Mouse (Mus musculus) c-Kit-positive CD71-positive TER-119-negative erythroid progenitor cells, embryonic 14.5 days (primary cell): Measurements from ENCODE around the gene Gm10563.

Experiments used
- DNase-seq: peaks from one replicate; pipeline ENCODE4 v3.0.0-alpha.2; 2013; ENCODE audit warnings: low read depth

Gene Gm10563

DNA sequence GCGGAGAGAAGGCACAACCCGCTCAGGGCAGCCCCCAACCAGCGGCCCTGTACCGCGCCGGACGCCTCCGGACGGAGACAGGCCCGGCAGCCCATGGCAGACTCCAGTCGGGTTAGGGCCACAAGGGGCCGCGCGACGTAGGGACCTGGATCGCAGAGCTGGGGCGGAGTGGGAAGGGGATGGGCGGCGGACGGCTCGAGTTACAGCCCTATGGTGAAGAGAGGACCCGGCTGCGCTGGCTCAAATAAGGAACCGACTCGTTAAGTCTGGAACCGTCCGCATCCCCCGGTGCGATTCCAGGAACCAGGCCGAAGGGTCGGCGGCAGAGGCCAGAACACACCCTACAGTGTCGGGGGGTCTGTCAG, 7.9 kb upstream of the Gm10563 start, which contains the start of gene Mmp23:
Gene Mmp23 (minus strand): TSS at position 299 of the 365 bp plus-strand sequence.
- DNase-seq: no peak

DNA sequence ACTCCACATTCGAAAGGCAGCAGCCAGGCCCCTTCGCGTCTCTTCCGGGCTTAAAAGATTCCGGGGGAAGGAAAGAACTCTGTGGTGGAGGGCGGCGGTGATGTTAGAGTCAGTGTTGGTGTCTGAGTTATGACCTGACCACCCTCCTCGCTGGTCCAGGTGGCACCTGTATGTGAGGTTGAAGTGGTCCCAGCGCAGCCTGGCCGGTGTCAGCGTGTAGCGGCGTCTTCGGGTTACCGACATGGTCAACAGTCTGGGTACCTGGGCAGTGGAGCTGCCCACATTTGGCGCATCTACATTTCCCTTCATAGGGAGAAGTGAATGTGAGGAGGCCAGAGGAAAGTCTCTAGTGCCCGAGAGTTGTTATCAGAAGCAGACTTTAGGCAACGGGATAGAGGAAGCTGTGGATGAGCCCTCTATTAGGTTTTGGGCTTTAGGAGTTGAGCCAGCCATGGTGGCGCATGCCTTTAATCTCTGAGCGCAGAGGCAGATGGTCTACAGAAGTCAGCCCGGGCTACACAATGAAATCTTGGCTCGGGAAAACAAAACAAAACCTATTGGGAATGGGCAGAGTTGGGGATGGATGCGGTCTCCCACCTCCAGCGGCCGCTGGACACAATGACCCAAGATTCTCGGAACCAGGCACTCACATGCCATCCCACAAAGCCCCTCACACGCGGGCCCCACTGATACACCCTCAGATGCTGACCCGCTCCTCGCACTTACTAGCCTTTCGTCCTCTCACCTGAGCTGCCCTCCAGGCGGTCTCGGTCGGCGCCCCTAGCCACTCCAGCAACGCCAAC, 7.3 kb upstream of the Gm10563 start:
- DNase-seq: no peak

DNA sequence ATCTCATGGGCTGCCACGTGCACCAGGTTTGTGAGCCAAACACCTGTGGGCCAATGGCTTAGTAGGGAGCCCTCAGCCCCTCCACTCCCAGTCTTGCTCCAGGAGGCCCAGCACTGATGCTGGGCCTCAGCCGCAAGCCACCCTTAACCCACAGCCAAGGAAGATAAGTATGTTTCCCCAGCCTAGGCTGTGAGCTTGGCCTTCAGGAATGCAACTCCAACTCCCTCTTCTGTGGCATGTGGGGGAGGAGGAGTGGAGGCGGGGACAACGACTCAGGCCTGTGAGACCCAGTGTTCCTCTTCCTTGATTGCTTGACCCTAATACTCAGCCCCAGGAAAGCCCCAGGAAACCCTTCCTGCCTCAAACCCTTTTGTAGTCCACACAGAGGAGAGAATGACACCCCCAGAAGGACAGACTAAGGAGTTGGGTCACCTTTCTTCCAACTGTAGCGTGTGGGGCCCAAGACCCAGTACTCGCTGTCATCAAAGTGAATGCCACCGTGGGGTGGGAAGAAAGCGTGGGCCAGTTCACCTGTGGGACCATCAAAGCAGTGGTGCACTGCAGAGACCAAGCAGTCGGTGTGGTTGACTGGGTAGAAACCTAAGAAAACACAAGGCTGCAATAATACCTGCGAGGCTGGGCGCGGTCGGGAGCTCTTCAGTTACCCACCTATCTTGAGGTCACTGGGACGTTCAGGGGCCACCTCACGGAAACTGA, 6.5 kb upstream of the Gm10563 start:
- no peak for DNase-seq

DNA sequence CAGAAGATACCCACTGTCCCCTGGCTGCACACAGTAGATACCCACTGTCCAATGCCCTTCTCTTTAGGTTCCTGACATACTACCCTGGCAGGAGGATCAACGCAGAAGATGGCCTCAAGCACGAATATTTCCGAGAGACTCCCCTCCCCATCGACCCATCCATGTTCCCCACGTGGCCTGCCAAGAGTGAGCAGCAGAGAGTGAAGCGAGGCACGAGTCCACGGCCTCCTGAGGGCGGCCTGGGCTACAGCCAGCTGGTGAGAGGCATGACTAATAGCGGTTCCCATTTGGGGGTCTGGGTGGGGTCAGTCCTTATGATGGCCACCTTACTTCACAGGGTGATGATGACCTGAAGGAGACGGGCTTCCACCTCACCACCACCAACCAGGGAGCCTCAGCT, 4.1 kb upstream of the Gm10563 start:
- no peak for DNase-seq

DNA sequence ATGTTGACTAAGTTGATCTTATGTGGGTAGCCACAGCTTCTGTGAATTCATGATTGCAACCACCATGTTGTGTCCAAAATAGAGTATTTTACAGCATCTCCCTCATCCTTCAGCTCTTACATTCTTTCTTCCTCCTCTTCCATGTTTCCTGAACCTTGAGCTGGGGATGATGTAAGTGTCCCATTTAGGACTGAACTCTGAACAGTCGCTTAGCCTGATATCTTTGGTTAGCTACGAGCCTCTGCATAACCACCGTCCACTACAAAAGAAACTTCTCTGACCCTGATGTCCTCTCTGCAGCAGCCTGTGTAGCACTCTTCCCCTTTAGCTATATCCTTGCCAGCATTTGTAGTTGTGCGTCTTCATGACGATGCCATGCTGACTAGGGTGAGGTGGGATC, 513 bp upstream of the Gm10563 start:
- DNase-seq: no peak

DNA sequence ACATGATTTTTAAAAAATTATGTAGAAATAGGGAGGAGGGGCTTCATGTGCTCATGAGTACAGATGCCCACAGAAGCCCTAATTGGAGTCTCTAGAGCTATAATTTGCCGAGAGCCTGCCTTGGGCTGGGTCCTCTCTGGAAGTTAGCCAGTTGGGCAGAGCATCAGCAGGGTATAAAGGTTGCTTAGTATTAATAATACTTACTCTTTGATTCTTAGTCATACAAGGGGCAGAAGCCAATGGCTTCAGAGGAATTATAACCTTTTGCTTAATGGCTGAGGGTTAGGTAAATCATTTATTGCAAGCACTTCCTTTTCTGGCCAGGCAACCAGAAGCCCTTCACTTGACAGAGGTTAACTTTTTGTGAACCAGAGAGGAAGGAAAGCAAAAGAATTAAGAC, 1.7 kb downstream of the Gm10563 start:
- DNase-seq: no peak

DNA sequence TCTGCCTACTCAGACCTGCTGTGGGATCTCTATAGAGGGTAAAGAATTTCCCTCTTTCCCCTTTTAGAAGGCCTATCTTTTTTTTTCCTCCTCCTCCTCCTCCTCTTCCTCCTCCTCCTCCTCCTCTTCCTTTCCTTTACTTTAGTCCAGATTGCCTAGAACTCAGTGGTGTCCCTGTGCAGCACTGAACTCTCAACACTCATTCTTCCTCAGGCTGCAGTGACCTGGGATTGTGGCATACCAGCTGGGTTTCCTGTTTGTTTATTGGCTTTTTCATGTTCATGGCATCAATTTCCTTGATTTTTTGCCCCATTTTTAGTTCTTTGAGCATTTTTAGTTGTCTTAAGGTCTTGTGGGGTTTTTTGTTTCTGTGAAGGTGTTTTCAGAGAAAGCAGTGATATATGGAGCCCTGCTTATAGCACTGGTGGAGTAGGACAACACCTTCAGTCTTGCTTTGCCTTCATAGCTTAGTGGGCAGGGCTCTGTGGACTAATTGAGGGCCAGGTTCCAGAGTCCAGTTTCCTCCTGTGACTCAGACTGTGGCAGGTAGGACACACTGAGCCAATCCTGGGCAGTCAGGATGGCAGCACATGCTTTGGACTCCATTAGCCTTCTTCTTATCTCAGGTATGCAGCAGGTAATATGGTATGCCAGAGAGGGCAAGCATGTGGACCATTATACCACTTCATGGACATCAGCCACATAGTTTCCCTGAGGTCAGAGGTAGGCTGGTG, 9.3 kb downstream of the Gm10563 start:
- DNase-seq: no peak

DNA sequence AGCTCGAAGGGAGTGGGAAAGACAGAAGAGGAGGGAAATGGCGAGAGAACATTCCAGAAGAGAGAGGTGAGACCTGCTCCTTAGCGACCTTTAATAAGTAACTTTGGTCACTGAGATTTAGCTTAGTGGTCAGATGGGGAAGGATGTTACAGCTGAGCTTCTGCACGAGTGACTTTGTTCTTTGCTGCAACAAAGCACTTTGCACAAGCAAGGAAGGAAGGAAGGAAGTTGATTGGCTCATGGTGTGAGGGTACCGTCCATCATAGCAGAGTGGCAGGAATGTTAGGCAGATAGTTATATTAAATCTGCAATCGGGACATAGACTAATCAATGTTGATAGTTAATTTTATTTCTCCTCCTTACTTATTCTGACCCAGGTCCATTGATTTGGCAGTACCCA, 14.9 kb downstream of the Gm10563 start:
- no peak for DNase-seq

DNA sequence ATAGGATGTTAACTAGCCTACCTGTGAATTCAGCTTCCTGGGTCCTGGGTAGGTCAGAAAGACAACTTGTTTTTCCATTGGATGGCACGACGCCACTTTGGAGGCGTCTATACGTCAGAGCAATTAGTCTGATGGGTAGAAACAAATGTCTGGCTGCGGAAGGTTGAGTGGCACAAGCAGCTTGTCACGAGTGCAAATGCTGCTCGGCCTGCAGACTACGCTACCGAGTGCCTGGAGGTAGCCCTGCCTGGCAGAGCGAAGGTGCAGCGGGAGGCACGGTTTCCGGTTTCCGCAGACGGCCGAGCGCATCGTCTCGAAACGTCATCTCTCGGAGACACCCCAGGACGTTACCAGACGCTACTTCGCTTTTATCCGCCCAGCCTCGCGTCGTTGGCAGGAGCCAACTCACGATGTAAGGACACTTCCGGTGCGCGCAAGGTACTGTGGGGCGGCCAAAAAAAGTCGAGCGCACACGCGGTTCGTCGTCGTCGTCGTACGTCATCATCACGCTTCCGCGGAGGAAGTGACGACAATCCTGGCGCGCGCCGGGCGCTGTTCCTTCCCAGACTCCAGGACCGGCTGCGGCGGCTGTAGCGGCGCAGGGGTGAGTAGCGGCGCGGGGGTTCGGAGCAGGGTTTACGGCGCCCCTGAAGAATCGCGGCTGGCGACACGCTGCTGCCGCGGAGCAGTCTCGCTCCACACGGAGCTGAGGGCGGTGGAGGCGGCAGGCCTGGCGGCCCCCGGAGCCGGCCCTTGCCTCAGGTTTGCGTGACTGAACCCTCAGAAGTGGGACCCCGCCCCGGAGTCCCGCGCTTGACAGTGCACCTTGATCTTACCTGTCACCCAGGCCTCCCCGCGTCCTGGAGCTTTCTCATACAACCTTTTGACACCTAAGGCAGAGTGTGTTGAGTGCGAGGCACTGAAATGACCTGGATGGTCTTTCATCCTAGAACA, 20.6 kb downstream of the Gm10563 start, which contains the start of gene Cdk11b:
Gene Cdk11b (plus strand): TSS at position 517 of the 954 bp plus-strand sequence.
- DNase-seq: peak; percentile 96

DNA sequence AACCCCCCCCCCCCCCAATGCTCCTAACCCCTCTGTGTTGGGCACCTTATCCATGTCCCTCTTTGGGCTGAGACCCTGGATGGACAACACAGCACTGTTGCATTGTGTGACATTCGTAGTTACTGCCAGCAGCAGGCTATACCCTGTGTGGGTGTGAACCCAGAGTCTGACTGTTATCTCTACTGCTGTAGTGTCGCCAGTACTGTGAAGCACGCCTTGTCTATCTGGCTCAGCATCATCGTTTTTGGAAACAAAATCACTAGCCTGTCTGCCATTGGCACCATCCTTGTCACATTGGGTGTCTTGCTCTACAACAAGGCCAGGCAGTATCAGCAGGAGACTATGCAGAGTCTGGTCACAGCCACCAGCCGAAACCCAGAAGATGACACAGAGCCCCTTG, 26.9 kb downstream of the Gm10563 start:
- no peak for DNase-seq

DNA sequence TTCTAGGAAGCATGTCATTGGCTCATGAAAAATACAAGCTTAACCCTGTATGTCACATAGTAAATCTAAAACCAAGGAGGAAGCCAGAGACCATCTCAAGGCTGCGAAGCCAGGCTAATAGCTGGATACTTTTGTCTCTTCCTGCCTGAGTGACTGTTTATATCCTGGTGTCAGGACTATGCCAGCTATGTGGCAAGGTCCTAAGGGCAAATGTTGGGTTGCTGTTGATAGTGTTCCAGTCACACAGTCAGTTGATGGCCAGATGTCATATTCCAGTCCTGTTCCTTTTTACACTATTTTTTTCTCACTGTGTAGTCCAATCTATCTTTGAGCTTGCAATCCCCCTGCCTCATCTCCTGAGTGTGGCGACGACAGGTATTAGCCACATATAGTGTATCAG, 31.9 kb downstream of the Gm10563 start:
- no peak for DNase-seq

DNA sequence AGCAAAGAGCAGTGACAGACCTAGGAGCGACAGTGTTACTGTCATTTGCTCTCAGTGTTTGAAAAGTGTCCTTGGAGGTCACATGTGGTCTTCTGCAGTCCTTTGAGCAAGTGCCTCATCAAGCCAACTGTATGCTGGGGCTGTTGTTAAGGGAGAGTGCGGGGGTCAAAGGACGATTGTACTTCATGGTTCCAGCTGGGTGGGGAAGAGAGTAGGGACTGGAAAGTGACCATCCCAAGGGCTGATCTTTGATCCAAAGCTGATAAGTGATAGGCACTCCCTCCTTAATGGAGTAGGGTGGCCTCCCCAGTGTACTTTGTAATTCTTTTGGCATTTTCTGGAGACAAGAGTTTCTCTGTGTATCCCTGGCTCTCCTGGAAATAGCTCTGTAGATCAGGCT, 33.3 kb downstream of the Gm10563 start:
- DNase-seq: no peak

DNA sequence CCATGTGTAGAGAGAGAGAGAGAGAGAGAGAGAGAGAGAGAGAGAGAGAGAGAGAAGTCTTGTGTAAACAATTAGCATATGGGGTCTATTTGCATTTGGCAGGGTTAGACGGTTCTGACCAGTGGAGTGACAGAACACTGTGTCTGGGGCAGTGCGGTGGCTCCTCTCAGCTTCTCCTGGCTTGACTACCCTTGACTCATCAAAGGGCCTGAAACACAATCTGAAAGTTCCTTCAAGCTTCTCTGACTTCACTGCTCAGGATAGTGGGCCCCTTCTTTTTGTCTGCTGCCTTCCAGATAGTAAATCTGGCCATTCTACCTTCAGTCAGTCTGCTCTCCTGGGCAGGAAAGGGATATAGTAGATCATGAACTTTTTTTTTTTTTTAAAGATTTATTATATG, 38.4 kb downstream of the Gm10563 start:
- no peak for DNase-seq

DNA sequence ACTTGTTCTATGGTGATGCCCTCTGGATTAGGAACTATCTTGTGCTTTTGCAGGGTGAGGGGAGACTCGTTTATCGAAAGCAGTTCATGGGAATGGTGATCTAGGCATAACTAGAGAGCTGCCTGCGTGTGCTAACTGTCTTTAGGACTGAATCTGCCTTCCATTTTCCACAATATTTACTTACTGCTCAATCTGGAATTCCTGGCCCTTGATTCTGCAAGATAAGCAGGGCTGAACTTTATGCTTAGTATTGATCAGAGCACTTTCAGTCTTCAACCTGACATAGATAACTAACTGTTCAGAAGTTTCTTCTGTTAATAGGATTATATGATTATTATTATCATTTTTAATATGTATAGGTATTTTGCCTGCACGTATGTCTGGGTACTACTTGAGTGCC, 40.1 kb downstream of the Gm10563 start:
- no peak for DNase-seq

DNA sequence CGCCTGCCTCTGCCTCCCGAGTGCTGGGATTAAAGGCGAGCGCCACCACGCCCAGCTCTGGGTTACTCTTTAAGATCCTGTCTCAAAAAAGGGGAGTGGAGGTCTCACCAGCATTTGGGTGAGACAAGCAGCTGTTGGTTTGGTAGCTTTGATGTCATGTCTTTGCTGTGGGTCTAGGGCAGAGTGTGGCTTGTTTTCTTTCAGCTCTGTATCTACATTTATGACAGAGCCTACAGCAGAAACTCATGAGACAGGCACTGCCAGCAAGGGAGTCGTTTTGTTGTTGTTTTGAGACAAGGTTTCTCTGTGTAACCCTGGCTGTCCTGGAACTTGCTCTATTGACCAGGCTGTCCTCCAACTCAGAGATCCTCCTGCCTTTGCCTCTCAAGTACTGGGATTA, 41.4 kb downstream of the Gm10563 start:
- no peak for DNase-seq

DNA sequence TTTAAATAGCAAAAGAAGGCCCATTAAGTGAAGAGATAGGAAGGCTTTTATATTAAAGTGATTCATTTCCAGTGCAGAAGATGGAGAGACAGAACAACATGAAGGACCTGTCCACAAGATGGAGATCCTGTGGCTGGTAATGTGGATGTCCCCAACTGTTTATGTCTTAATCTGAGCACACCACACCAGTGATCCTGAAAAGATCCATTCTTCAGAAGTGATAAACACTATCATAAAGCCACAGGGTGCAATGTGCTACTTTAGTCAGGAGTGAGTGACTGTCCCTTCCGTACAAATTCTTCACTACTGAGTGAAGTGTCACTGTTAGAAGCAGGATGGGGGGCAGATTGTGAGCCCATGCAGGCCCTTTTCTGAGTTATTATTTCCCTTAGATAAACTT, 42.5 kb downstream of the Gm10563 start:
- peak; percentile 65 for DNase-seq

DNA sequence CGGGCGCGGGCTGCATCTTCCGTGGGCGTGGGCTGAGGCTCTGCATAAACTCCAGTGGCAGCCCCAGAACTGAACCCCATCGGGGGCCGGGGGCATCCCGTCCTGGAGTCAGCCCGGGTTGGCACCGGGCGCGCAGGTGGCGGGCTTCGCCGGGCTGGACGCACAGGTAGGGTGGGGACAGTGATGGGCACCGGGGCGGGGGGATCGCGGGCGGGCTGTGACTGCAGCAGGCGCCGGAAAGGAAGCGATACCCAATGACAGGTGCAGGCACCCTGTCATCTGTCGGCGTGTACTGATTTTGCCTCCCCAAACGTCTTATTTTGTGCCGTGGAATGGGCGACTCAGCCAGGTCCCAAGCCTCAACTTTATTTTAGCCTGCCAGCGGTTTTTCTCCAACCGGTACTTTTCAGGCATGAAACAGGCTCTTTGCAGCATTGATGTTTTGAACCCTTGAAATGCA, 43.2 kb downstream of the Gm10563 start:
- DNase-seq: no peak

DNA sequence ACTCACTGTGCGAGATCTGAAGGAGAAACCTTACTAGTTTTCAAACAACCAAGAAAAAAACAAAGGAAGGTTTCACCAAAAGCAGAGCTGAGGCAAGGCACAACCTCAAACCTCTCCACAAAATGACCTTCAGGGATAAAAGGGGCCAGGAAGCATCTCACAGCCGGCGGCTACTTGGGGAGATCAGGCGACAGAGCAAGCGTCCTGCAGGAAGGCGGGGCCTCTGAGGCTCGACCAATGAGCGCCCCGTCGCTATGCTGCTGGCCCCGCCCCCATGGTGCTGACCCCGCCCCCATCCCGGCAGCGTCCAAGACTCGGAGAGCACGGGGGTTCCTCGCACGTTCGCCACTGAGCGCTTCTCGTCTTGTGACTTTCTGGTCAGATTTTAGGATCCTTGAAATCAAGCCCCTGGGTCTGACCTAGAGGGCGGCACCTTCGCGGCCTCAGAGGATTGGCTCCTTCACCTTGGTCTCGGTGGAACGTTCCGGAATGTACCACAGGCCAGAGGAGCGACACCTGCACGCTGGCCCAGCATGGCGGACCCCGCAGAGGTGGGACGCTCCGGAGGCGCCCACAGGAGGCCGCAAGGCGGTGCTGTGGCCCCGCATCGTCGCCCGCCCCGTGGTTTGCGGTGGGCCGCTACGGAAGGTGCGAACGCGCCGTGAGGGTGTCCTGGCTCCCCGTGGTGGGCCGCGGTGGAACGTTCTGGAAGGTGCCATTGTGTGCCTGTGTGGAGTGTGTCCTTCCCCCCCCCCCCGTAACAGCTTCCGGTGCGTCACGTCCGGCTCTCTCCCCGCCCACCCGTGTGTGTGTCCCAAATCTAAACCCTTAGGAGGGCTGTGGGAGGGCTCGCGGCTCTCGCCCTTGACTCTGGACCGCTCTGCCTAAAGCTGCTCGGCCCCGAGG, 43.9 kb downstream of the Gm10563 start, which contains the start of gene Slc35e2:
Gene Slc35e2 (plus strand): TSS at position 326 of the 906 bp plus-strand sequence.
- peak; percentile 86 for DNase-seq

DNA sequence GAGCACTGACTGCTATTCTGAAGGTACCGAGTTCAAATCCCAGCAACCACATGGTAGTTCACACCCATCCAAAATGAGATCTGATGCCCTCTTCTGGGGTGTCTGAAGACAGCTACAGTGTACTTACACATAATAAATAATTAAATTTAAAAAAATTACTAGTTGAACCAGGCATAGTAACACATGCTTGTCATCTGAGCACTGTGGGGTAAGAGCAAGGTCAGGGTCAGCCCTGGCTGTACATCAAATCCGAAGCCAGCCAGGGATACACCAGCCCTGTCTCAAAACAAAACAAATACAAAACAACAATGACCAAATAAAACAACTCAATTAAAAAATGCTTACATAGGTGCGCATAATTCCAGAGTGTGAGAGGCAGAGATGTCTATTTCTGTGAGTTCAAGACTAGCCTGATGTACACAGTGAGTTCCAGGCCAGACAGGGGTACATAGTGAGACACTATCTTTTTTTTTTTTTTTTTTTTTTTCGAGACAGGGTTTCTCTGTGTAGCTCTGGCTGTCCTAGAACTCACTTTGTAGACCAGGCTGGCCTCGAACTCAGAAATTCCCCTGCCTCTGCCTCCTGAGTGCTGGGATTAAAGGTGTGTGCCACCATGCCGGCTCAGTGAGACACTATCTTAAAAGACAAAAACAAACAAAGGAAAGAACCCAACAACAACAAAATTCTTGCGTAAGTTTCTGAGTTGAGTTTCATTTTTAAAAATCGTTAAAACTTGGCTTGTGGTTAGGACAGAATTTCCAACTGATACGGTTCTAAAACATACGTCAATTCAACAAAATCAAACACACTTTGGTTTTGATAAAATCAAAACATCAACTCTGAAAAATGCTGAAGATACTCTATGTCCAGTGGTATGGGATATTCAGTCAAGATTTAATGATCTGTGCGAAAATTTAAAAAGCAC, 45.0 kb downstream of the Gm10563 start:
- no peak for DNase-seq
